8 mouse cellular contexts compared by ENCODE assay signal in the genomic region with DNA sequence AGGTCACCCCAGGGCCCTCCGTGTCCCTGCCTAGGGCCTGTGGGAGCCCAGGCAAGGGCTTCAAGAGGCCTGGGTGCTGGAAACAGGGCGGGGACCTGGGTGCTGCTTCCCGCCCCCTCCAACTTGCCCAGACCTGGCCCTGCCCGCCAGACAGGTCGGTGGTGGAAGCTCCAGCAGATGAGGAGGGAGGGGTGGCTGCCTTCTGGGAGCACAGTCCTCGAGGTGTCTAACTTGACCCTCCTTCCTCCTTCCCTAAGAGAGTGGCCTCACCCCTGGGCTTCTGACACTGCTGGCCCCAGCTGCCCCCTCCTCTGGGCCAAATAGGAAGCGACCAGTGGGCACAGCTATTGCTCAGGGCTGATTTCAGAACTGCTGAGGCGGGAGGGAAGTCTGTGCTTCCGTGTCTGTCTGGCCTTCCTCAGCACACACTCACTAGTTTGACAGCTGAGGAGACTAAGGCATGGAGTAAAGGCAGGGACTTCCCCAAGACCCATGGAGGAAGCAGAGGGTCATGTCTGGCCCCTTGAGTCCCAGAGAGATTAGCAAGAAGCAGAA. TPM values are rescaled to one million over a fixed set of nuclear protein-coding genes. Genes with fewer than 3 reads are reported as not detected.
DNase-seq lines count a peak whose midpoint lies in the region; ATAC-seq and TF ChIP-seq lines count a peak whose summit lies in the region.

Gna15 (minus strand) TSS at position 175 of the 555 bp plus-strand sequence.

- no peak for ATAC-seq in hindbrain, embryonic 12.5 days (ENCODE audit: low FRiP score)
- ATAC-seq in G1E (ENCODE audit: extremely low read depth, insufficient number of reproducible peaks, low FRiP score, poor library complexity, severe bottlenecking) = peak; percentile 47
- peak; percentile 62 to 66 for ATAC-seq in hematopoietic stem cell, adult 5-6 weeks (replicated peaks in 1 of 2; ENCODE audit: insufficient read depth in 1 of 2, low FRiP score in 2 of 2, low TSS enrichment in 1 of 2, low read depth in 1 of 2, poor library complexity in 2 of 2, severe bottlenecking in 2 of 2)

- H3K4me2 ChIP-seq in hindbrain, embryonic 12.5 days (replicated peaks) = no peak within 1 kb of the TSS

- peaks cover 9% of the 10 kb centered on the region for H3K4me1 ChIP-seq in hindbrain, embryonic 10.5 days (replicated peaks)
- H3K4me1 ChIP-seq in hindbrain, embryonic 12.5 days = 0 out of 2 replicates have a peak, but pooled peaks cover 3% of the 10 kb centered on the region
- H3K4me1 ChIP-seq in G1E (ENCODE audit: insufficient read depth, low read depth, low read length) = peaks cover 71% of the 10 kb centered on the region

- peak within 1 kb of the TSS; percentile 2; the same call in 1 of the 2 replicates for H3K27ac ChIP-seq in hindbrain, embryonic 10.5 days
- H3K27ac ChIP-seq in hindbrain, embryonic 12.5 days = no peak within 1 kb of the TSS

- intact Hi-C loops in left cerebral cortex, postnatal 4 days (cut with DNase I) = no loop called here

- 18% methylated on average over 9 of the region's 9 CpGs for WGBS in hindbrain, embryonic 10.5 days
- WGBS in hindbrain, embryonic 12.5 days = 25% methylated on average over 9 of the region's 9 CpGs

- no peaks in the 10 kb centered on the region for H3K9me3 ChIP-seq in hindbrain, embryonic 10.5 days
- no peaks in the 10 kb centered on the region for H3K9me3 ChIP-seq in hindbrain, embryonic 12.5 days (replicated peaks)
- no peaks in the 10 kb centered on the region for H3K9me3 ChIP-seq in G1E (replicated peaks)

- H3K9ac ChIP-seq in hindbrain, embryonic 12.5 days = no peak within 1 kb of the TSS

- peaks cover 14% of the 10 kb centered on the region for H3K36me3 ChIP-seq in hindbrain, embryonic 10.5 days
- H3K36me3 ChIP-seq in hindbrain, embryonic 12.5 days = peaks cover 9% of the 10 kb centered on the region
- peaks cover 51% of the 10 kb centered on the region for H3K36me3 ChIP-seq in G1E (replicated peaks)

- TF ChIP-seq CTCF in G1E (IDR thresholded peaks at IDR 0.05; ENCODE audit: low read depth, low read length) = no peak

- peaks cover 26% of the 10 kb centered on the region for H3K27me3 ChIP-seq in hindbrain, embryonic 10.5 days (ENCODE audit: insufficient read depth, poor library complexity, severe bottlenecking)
- peaks cover 11% of the 10 kb centered on the region for H3K27me3 ChIP-seq in hindbrain, embryonic 12.5 days
- H3K27me3 ChIP-seq in G1E (ENCODE audit: insufficient read depth, low read length) = no peaks in the 10 kb centered on the region

- H3K4me3 ChIP-seq in hindbrain, embryonic 10.5 days = no peak within 1 kb of the TSS
- no peak within 1 kb of the TSS for H3K4me3 ChIP-seq in hindbrain, embryonic 12.5 days
- H3K4me3 ChIP-seq in G1E (ENCODE audit: low read depth, low read length) = peak within 1 kb of the TSS; percentile 73

- no peak for DNase-seq in hindbrain, embryonic 10.5 days (ENCODE audit: low spot score)
- peak; percentile 69 for DNase-seq in G1E (ENCODE audit: low spot score)
- DNase-seq in lung, postnatal 25 days (ENCODE audit: low spot score) = peak; percentile 42
- DNase-seq in cerebellum, adult 11 months = no peak
- DNase-seq in left cerebral cortex, postnatal 4 days = no peak
- DNase-seq in kidney, postnatal 4 days = no peak

RNA-seq across cellular contexts. Expression of gene Gna15, which starts in this region (rescaled TPM):
- polyA plus RNA-seq in hindbrain, embryonic 10.5 days (2016; fragmentation: Nextera tagmentation; extraction: Ambion mirVana) = 0.63 and 1.6 TPM in 2 replicates
- 0.75 and 0.82 TPM in 2 replicates for polyA plus RNA-seq in hindbrain, embryonic 12.5 days (2016; fragmentation: Nextera tagmentation; extraction: Ambion mirVana)
- total RNA-seq in G1E (2014; fragmentation: Nextera tagmentation) (20.9 and 22.5 TPM in 2 replicates), G1E (2017) (20.1 and 21.5 TPM in 2 replicates)
- 16.5 TPM in 2 replicates for polyA plus RNA-seq in G1E (2012)
- total RNA-seq in hematopoietic stem cell, adult 5-6 weeks (2017) = 25.3 and 40.2 TPM in 2 replicates
- 1 to 10 TPM; 1.1 to 1.6 TPM for total RNA-seq in left cerebral cortex, postnatal 4 days (2021)

Comparison
In these comparisons a context has a peak if more than half of its experiments do, and no peak if none do; other contexts are left out.
1. RNA of gene Gna15 (total RNA-seq): 25.3 to 40.2 TPM in hematopoietic stem cell, adult 5-6 weeks and 20.1 to 22.5 TPM in G1E; 1.1 to 1.6 TPM in left cerebral cortex, postnatal 4 days; every median in the first group is over 4 times any median in the second.
2. DNase-seq: peak in G1E (single experiment) and lung, postnatal 25 days (single experiment); none in hindbrain, embryonic 10.5 days (single experiment), cerebellum, adult 11 months (single experiment), left cerebral cortex, postnatal 4 days (single experiment) and kidney, postnatal 4 days (0 of 2).